Mouse (Mus musculus): ENCODE measurements around the gene Gm10563. TPM values are rescaled to one million over a fixed set of nuclear protein-coding genes. Genes with fewer than 3 reads are reported as not detected.
"Not testable (repeated sequence)": the region's sequence is repeated elsewhere in the genome, so short reads cannot be mapped to it uniquely, and the experiment has no call there.

Gm10563 gene
- polyA plus RNA-seq, 1 experiment = not detected

GRCm38 (mm10) chr4:155571442-155571841, 73.8 kb downstream of the Gm10563 start:
- H3K36me3 ChIP-seq (ENCODE audit: control insufficient read depth, insufficient read depth, low read length) = no peaks in the 10 kb centered on the region
- H3K4me3 ChIP-seq (ENCODE audit: control insufficient read depth, low read depth, low read length) = no peak overlapping the region
- no peaks in the 10 kb centered on the region for H3K27me3 ChIP-seq (ENCODE audit: control insufficient read depth, insufficient read depth, low read length)
- no peak overlapping the region for H3K27ac ChIP-seq (ENCODE audit: control insufficient read depth, insufficient read depth, low read depth, low read length)
- TF ChIP-seq POLR2A (IDR thresholded peaks at IDR 0.05; ENCODE audit: control insufficient read depth, low read depth, low read length) (no peak), CTCF (IDR thresholded peaks at IDR 0.05; ENCODE audit: control insufficient read depth, insufficient read depth, insufficient replicate concordance, low read depth, low read length) (no peak)
- H3K4me1 ChIP-seq (ENCODE audit: control insufficient read depth, insufficient read depth, low read length) = peaks cover 7% of the 10 kb centered on the region

- H3K4me3 ChIP-seq (ENCODE audit: control insufficient read depth, low read depth, low read length); H3K27me3 ChIP-seq (ENCODE audit: control insufficient read depth, insufficient read depth, low read length); H3K36me3 ChIP-seq (ENCODE audit: control insufficient read depth, insufficient read depth, low read length); H3K4me1 ChIP-seq (ENCODE audit: control insufficient read depth, insufficient read depth, low read length); H3K27ac ChIP-seq (ENCODE audit: control insufficient read depth, insufficient read depth, low read depth, low read length): not testable (repeated sequence)
These were observed 74.9 kb downstream of the Gm10563 start for GRCm38 (mm10) chr4:155570315-155570714.

GRCm38 (mm10) chr4:155569818-155570217, 75.4 kb downstream of the Gm10563 start:
- no peak overlapping the region for H3K27ac ChIP-seq (ENCODE audit: control insufficient read depth, insufficient read depth, low read depth, low read length)
- no peak overlapping the region for H3K4me3 ChIP-seq (ENCODE audit: control insufficient read depth, low read depth, low read length)
- H3K27me3 ChIP-seq (ENCODE audit: control insufficient read depth, insufficient read depth, low read length) = no peaks in the 10 kb centered on the region
- H3K36me3 ChIP-seq (ENCODE audit: control insufficient read depth, insufficient read depth, low read length) = no peaks in the 10 kb centered on the region
- H3K4me1 ChIP-seq (ENCODE audit: control insufficient read depth, insufficient read depth, low read length) = peaks cover 4% of the 10 kb centered on the region
- TF ChIP-seq POLR2A (IDR thresholded peaks at IDR 0.05; ENCODE audit: control insufficient read depth, low read depth, low read length) (no peak), CTCF (IDR thresholded peaks at IDR 0.05; ENCODE audit: control insufficient read depth, insufficient read depth, insufficient replicate concordance, low read depth, low read length) (no peak)

- TF ChIP-seq POLR2A (IDR thresholded peaks at IDR 0.05; ENCODE audit: control insufficient read depth, low read depth, low read length) (no peak), CTCF (IDR thresholded peaks at IDR 0.05; ENCODE audit: control insufficient read depth, insufficient read depth, insufficient replicate concordance, low read depth, low read length) (no peak)
- Histone ChIP-seq H3K4me1 (ENCODE audit: control insufficient read depth, insufficient read depth, low read length) (peaks cover 8% of the 10 kb centered on the region), H3K27me3 (ENCODE audit: control insufficient read depth, insufficient read depth, low read length) (no peaks in the 10 kb centered on the region), H3K36me3 (ENCODE audit: control insufficient read depth, insufficient read depth, low read length) (no peaks in the 10 kb centered on the region), H3K27ac (ENCODE audit: control insufficient read depth, insufficient read depth, low read depth, low read length) (no peak overlapping the region), H3K4me3 (ENCODE audit: control insufficient read depth, low read depth, low read length) (no peak overlapping the region)
These were observed 76.4 kb downstream of the Gm10563 start for GRCm38 (mm10) chr4:155568632-155569370.

- no peak for TF ChIP-seq CTCF (IDR thresholded peaks at IDR 0.05; ENCODE audit: control insufficient read depth, insufficient read depth, insufficient replicate concordance, low read depth, low read length)
- no peak for TF ChIP-seq POLR2A (IDR thresholded peaks at IDR 0.05; ENCODE audit: control insufficient read depth, low read depth, low read length)
- Histone ChIP-seq H3K4me3 (ENCODE audit: control insufficient read depth, low read depth, low read length) (no peak overlapping the region), H3K4me1 (ENCODE audit: control insufficient read depth, insufficient read depth, low read length) (peaks cover 8% of the 10 kb centered on the region)
These were observed 77.0 kb downstream of the Gm10563 start for GRCm38 (mm10) chr4:155568170-155568569.

GRCm38 (mm10) chr4:155566555-155566954, 78.7 kb downstream of the Gm10563 start:
- Histone ChIP-seq H3K4me3 (ENCODE audit: control insufficient read depth, low read depth, low read length) (no peak overlapping the region), H3K27ac (ENCODE audit: control insufficient read depth, insufficient read depth, low read depth, low read length) (no peak overlapping the region), H3K27me3 (ENCODE audit: control insufficient read depth, insufficient read depth, low read length) (no peaks in the 10 kb centered on the region), H3K4me1 (ENCODE audit: control insufficient read depth, insufficient read depth, low read length) (peaks cover 18% of the 10 kb centered on the region), H3K36me3 (ENCODE audit: control insufficient read depth, insufficient read depth, low read length) (no peaks in the 10 kb centered on the region)
- TF ChIP-seq POLR2A (IDR thresholded peaks at IDR 0.05; ENCODE audit: control insufficient read depth, low read depth, low read length) (no peak), CTCF (IDR thresholded peaks at IDR 0.05; ENCODE audit: control insufficient read depth, insufficient read depth, insufficient replicate concordance, low read depth, low read length) (no peak)

More at GRCm38 (mm10) chr4:155568170-155568569, 77.0 kb downstream of the Gm10563 start:
- Histone ChIP-seq H3K36me3 (ENCODE audit: control insufficient read depth, insufficient read depth, low read length) (no peaks in the 10 kb centered on the region), H3K27ac (ENCODE audit: control insufficient read depth, insufficient read depth, low read depth, low read length) (no peak overlapping the region), H3K27me3 (ENCODE audit: control insufficient read depth, insufficient read depth, low read length) (no peaks in the 10 kb centered on the region)

Other genes starting within 250 kb of the Gm10563 start
- 0.17 and 0.26 TPM in 2 replicates for gene Gabrd, start 247.3 kb downstream of the Gm10563 start, polyA plus RNA-seq (2012; rRNA removed)
- 79.6 and 79.9 TPM in 2 replicates for gene Cfap74, start 236.2 kb downstream of the Gm10563 start, polyA plus RNA-seq (2012; rRNA removed)
- gene Tmem52, start 176.3 kb downstream of the Gm10563 start, polyA plus RNA-seq (2012; rRNA removed) = 24.8 and 30.0 TPM in 2 replicates
- gene Gnb1, start 154.0 kb downstream of the Gm10563 start, polyA plus RNA-seq (2012; rRNA removed) = 356 and 422 TPM in 2 replicates
- gene Nadk, start 83.0 kb downstream of the Gm10563 start, polyA plus RNA-seq (2012; rRNA removed) = 43.1 and 48.9 TPM in 2 replicates
- 3.2 and 3.5 TPM in 2 replicates for gene Slc35e2, start 44.0 kb downstream of the Gm10563 start, polyA plus RNA-seq (2012; rRNA removed)
- gene Cdk11b, start 20.6 kb downstream of the Gm10563 start, polyA plus RNA-seq (2012; rRNA removed) = 23.6 and 29.9 TPM in 2 replicates
- gene Mmp23, start 8.0 kb upstream of the Gm10563 start, polyA plus RNA-seq (2012; rRNA removed) = 3.7 and 5.9 TPM in 2 replicates
- gene Mib2, start 23.8 kb upstream of the Gm10563 start, polyA plus RNA-seq (2012; rRNA removed) = 39.3 and 40.6 TPM in 2 replicates
- 2.7 and 3.3 TPM in 2 replicates for gene Fndc10, start 48.9 kb upstream of the Gm10563 start, polyA plus RNA-seq (2012; rRNA removed)
- gene Ssu72, start 59.4 kb upstream of the Gm10563 start, polyA plus RNA-seq (2012; rRNA removed) = 34.6 and 37.4 TPM in 2 replicates
- gene Tmem240, start 89.4 kb upstream of the Gm10563 start, polyA plus RNA-seq (2012; rRNA removed) = 1.5 and 1.8 TPM in 2 replicates
- gene Atad3a, start 115.7 kb upstream of the Gm10563 start, polyA plus RNA-seq (2012; rRNA removed) = 18.7 and 23.4 TPM in 2 replicates
- gene Vwa1, start 129.3 kb upstream of the Gm10563 start, polyA plus RNA-seq (2012; rRNA removed) = 5.5 and 5.6 TPM in 2 replicates
- 1.0 TPM in 2 replicates for gene Tmem88b, start 140.5 kb upstream of the Gm10563 start, polyA plus RNA-seq (2012; rRNA removed)
- gene Ankrd65, start 145.0 kb upstream of the Gm10563 start, polyA plus RNA-seq (2012; rRNA removed) = 0.08 and 0.27 TPM in 2 replicates
- 134 and 144 TPM in 2 replicates for gene Mrpl20, start 157.5 kb upstream of the Gm10563 start, polyA plus RNA-seq (2012; rRNA removed)
- 35.4 and 38.4 TPM in 2 replicates for gene Ccnl2, start 167.1 kb upstream of the Gm10563 start, polyA plus RNA-seq (2012; rRNA removed)
- gene Aurkaip1, start 185.9 kb upstream of the Gm10563 start, polyA plus RNA-seq (2012; rRNA removed) = 108 and 116 TPM in 2 replicates
- 114 and 149 TPM in 2 replicates for gene Mxra8, start 194.3 kb upstream of the Gm10563 start, polyA plus RNA-seq (2012; rRNA removed)
- gene Dvl1, start 202.0 kb upstream of the Gm10563 start, polyA plus RNA-seq (2012; rRNA removed) = 132 and 135 TPM in 2 replicates
- 1.9 and 2.3 TPM in 2 replicates for gene Tas1r3, start 218.0 kb upstream of the Gm10563 start, polyA plus RNA-seq (2012; rRNA removed)
- gene Cptp, start 224.0 kb upstream of the Gm10563 start, polyA plus RNA-seq (2012; rRNA removed) = 223 and 230 TPM in 2 replicates
- 19.9 and 21.7 TPM in 2 replicates for gene Ints11, start 224.1 kb upstream of the Gm10563 start, polyA plus RNA-seq (2012; rRNA removed)
- gene Pusl1, start 246.4 kb upstream of the Gm10563 start, polyA plus RNA-seq (2012; rRNA removed) = 20.3 and 23.5 TPM in 2 replicates
- gene Acap3, start 246.4 kb upstream of the Gm10563 start, polyA plus RNA-seq (2012; rRNA removed) = 9.0 and 11.3 TPM in 2 replicates